Mouse (Mus musculus): Measurements from ENCODE around the gene Gm21887.
"Not testable (repeated sequence)": the region's sequence is repeated elsewhere in the genome, so short reads cannot be mapped to it uniquely, and the experiment has no call there.

DNA sequence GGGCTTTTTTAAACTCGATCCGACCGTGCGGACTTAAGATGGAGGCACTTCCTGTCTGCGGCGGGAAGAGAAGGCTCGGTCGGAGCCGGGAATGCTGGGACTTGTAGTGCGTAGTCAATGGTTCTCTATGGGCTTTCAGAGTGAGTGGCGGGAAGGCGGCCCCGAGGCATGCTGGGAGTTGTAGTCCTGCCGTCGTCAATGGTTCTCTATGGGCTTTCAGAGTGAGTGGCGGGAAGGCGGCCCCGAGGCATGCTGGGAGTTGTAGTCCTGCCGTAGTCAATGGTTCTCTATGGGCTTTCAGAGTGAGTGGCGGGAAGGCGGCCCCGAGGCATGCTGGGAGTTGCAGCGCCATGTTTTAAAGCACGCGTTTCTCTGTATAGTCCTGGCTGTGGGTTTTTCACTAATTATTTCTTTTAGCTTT lies 352 bp downstream of the Gm21887 start:
- not testable (repeated sequence) for TF ChIP-seq POLR2A (IDR thresholded peaks at IDR 0.05; ENCODE audit: low read depth, low read length); CTCF (IDR thresholded peaks at IDR 0.05; ENCODE audit: extremely low read depth, insufficient read length, insufficient replicate concordance, low read depth, low read length)
